Mouse (Mus musculus) megakaryocyte progenitor cell, adult 5-6 weeks (primary cell): ENCODE results near the gene Ptgir. TPM values are rescaled to one million over a fixed set of nuclear protein-coding genes. Genes with fewer than 3 reads are reported as not detected.
A peak's percentile ranks its signal among the peaks of the same experiment; 100 is the strongest.

Experiments used
- ATAC-seq: replicated peaks from 2 replicates; pipeline ENCODE4 v1.8.0; 2016; ENCODE audit warnings: mild to moderate bottlenecking, moderate TSS enrichment, inconsistent platforms; ENCODE audit not compliant: poor library complexity
- total RNA-seq, 2 experiments: library from RNA; stranded (forward) in 1 of 2; stranded (reverse) in 1 of 2; fragments of 157-497, 149-512 nt in 1 of 2; fragments of 200-1000 nt in 1 of 2; gene quantifications; 2 replicates each; pipeline versions ENCODE4 v1.2.3 to v1.2.4; 2015 to 2017

Ptgir gene
- total RNA-seq, 2 experiments from 2014 or later = 2.1 to 4.0 TPM

- ATAC-seq = peak; percentile 86
Measured at GRCm38 (mm10) chr7:16891641-16892351, 14.5 kb upstream of the Ptgir start, which contains the start of gene Gng8. TSS of gene Gng8 (plus strand) at chr7:16891786.

GRCm38 (mm10) chr7:16892352-16892730, 13.9 kb upstream of the Ptgir start:
- ATAC-seq = peak; percentile 3; the same call in 1 of the 2 replicates

- no peak for ATAC-seq
Measured at GRCm38 (mm10) chr7:16893612-16894011, 12.7 kb upstream of the Ptgir start.

- ATAC-seq = no peak
Measured at GRCm38 (mm10) chr7:16894279-16894678, 12.0 kb upstream of the Ptgir start.

- ATAC-seq = peak; percentile 71
Measured at GRCm38 (mm10) chr7:16895000-16895399, 11.3 kb upstream of the Ptgir start.

GRCm38 (mm10) chr7:16895511-16895910, 10.8 kb upstream of the Ptgir start:
- ATAC-seq = no peak

- ATAC-seq = no peak
Measured at GRCm38 (mm10) chr7:16900526-16900925, 5.8 kb upstream of the Ptgir start.

- peak; percentile 47 for ATAC-seq
Measured at GRCm38 (mm10) chr7:16903439-16903955, 2.8 kb upstream of the Ptgir start.

- ATAC-seq = no peak
Measured at GRCm38 (mm10) chr7:16904120-16904675, 2.1 kb upstream of the Ptgir start.

- peak; percentile 23; the same call in 1 of the 2 replicates for ATAC-seq
Measured at GRCm38 (mm10) chr7:16905491-16906021, 734 bp upstream of the Ptgir start.

- ATAC-seq = no peak
Measured at GRCm38 (mm10) chr7:16906889-16907559, 734 bp downstream of the Ptgir start.

GRCm38 (mm10) chr7:16907842-16908241, 1.6 kb downstream of the Ptgir start:
- 0 out of 2 replicates have a peak, but pooled peaks have one; percentile 7 for ATAC-seq

GRCm38 (mm10) chr7:16908367-16908766, 2.1 kb downstream of the Ptgir start:
- peak; percentile 17 for ATAC-seq

- ATAC-seq = no peak
Measured at GRCm38 (mm10) chr7:16908859-16909258, 2.6 kb downstream of the Ptgir start.

GRCm38 (mm10) chr7:16909909-16910308, 3.6 kb downstream of the Ptgir start:
- ATAC-seq = peak; percentile 64

GRCm38 (mm10) chr7:16911904-16912303, 5.6 kb downstream of the Ptgir start:
- no peak for ATAC-seq

- 0 out of 2 replicates have a peak, but pooled peaks have one; percentile 9 for ATAC-seq
Measured at GRCm38 (mm10) chr7:16912360-16912759, 6.1 kb downstream of the Ptgir start.

- ATAC-seq = peak; percentile 78
Measured at GRCm38 (mm10) chr7:16913806-16914452, 7.6 kb downstream of the Ptgir start.

GRCm38 (mm10) chr7:16914453-16915343, 8.4 kb downstream of the Ptgir start:
- no peak for ATAC-seq
